Mouse (Mus musculus) embryonic facial prominence, embryonic 12.5 days (tissue): ENCODE measurements around the gene Mmp11. TPM values are rescaled to one million over a fixed set of nuclear protein-coding genes. Genes with fewer than 3 reads are reported as not detected.
A peak's percentile ranks its signal among the peaks of the same experiment; 100 is the strongest.

Experiments
- ATAC-seq: fragments of 200-750 bp; cut with Nextera tagmentation; 2 replicates; pipeline ENCODE4 v1.8.0; 2017; ENCODE audit not compliant: insufficient number of reproducible peaks, insufficient read depth, low FRiP score, low TSS enrichment
- H3K27ac ChIP-seq: fragments of 300-500 bp; sonication (generic); 2 replicates; pipeline ENCODE4 v1.5.1; 2016; ENCODE audit warnings: mild to moderate bottlenecking
- H3K27me3 ChIP-seq: fragments of 300-500 bp; sonication (generic); 2 replicates; pipeline ENCODE4 v1.6.1; 2016; ENCODE audit warnings: mild to moderate bottlenecking, moderate library complexity
- H3K36me3 ChIP-seq: fragments of 300-500 bp; sonication (generic); 2 replicates; pipeline ENCODE4 v1.6.1; 2016; ENCODE audit warnings: mild to moderate bottlenecking
- H3K4me1 ChIP-seq: fragments of 300-500 bp; sonication (generic); 2 replicates; pipeline ENCODE4 v1.6.1; 2016
- H3K4me2 ChIP-seq: fragments of 300-500 bp; sonication (generic); replicated peaks from 2 replicates; pipeline ENCODE4 v1.6.1; 2016; ENCODE audit warnings: mild to moderate bottlenecking, moderate library complexity
- H3K4me3 ChIP-seq: fragments of 300-500 bp; sonication (generic); 2 replicates; pipeline ENCODE4 v1.5.1; 2016; ENCODE audit warnings: mild to moderate bottlenecking
- H3K9ac ChIP-seq: fragments of 300-500 bp; sonication (generic); 2 replicates; pipeline ENCODE4 v1.6.1; 2016; ENCODE audit warnings: mild to moderate bottlenecking, moderate library complexity
- H3K9me3 ChIP-seq: fragments of 300-500 bp; sonication (generic); 2 replicates; pipeline ENCODE4 v1.6.1; 2016; ENCODE audit warnings: mild to moderate bottlenecking, moderate library complexity
- WGBS: fragments of 180-500 bp; shearing (Covaris S2); methylation state at CpG from one replicate; pipeline ENCODE4 v1.1.7; 2016; 5-methylcytosine and 5-hydroxymethylcytosine counted together
- polyA plus RNA-seq: library from polyadenylated mRNA; unstranded; fragments of >200 nt; fragmentation: Nextera tagmentation; extraction: Ambion mirVana; gene quantifications from 2 replicates; pipeline ENCODE4 v1.2.1, GENCODE M21; 2016

Gene Mmp11
- 110 and 112 TPM in 2 replicates for polyA plus RNA-seq

DNA sequence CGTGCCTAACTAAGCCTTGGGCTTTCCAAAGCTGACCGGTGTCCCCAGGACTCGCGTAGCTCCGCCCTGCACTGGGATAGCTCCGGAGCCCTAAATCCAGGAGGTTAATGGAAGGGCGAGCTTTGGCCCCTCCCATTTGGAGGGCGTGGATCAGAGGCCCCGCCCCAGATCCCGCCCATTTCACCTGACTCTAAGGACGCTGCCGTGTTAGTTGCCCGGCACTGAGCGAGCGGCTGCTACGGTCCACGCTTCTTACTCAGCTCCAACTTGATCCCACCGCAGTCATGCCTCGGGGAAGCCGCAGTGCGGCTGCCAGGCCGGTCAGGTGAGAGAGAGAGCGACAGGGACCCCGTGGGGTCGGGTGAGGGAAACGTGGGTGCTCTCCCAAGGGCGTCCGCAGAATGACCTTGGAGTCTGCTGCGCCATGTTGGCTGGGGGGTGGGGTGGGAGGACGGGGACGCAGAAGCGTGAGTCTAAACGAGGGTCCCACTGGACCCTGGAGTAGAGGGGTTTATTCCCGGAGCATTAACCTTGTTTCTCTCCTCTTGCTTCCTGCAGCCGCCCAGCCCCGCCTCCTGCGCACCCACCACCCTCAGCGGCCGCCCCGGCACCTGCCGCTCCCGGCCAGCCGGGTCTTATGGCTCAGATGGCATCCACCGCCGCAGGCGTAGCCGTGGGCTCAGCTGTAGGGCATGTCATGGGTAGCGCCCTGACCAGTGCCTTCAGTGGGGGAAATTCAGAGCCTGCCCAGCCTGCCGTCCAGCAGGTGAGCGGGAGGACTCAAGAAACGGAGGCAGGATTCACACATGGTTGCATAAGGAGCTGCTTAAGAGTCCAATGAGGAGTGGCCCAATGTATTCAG, at the start of gene Mmp11:
Gene Mmp11, minus strand, starts transcription at position 817 of the 862 bp plus-strand sequence.
- H3K36me3 ChIP-seq = no peaks in the 10 kb centered on the region
- WGBS = 2% methylated on average over 50 of the region's 51 CpGs
- peaks cover 27% of the 10 kb centered on the region for H3K4me1 ChIP-seq
- H3K9ac ChIP-seq = peak within 1 kb of the TSS; percentile 31
- ATAC-seq = no peak; the same call in 1 of the 2 replicates
- peak within 1 kb of the TSS; percentile 80 for H3K4me2 ChIP-seq
- H3K27me3 ChIP-seq = peaks cover 31% of the 10 kb centered on the region
- H3K9me3 ChIP-seq = no peaks in the 10 kb centered on the region
- no peak within 1 kb of the TSS for H3K27ac ChIP-seq
- H3K4me3 ChIP-seq = peak within 1 kb of the TSS; percentile 43

DNA sequence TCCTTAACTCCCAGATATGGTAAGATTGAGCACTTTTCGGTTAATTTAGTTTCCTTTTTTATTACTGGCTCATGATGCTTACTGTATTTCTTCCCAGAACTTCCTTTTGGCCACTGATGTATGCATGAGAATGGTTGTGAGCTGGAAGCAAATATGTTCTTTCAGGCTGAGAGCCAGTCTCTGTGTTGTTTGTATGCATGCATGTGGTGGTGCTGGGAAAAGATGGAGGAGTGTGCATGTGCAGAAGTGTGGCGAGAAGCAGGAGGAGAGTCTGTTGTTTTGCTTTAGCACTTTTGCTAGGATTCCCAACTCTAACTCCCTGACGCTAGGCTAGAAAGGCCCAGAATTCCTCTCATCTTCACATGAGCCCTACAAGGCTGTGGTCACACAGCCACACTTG, 43.1 kb upstream of the Mmp11 start:
- WGBS = 90% methylated on average over 3 of the region's 3 CpGs

DNA sequence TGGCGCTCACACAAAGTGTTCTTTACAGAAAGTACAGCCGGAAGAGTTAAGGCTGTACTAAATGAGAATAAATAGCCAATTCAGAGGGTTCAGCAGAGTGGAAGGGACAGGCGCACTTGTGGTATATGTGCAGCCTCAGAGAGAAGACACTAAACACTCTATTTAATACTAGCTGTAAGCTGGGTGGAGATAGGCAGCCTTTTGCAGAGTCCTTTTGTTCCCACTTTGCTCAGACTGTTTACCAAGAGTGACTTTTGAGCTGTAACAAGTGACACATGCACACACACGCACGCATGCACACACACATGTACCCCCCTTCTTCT, 42.5 kb upstream of the Mmp11 start:
- WGBS = 88% methylated on average over 5 of the region's 5 CpGs
- H3K9ac ChIP-seq = no peak overlapping the region
- no peak overlapping the region for H3K4me2 ChIP-seq
- H3K27ac ChIP-seq = no peak overlapping the region
- ATAC-seq = no peak
- no peak overlapping the region for H3K4me3 ChIP-seq
- H3K9me3 ChIP-seq = no peaks in the 10 kb centered on the region
- H3K27me3 ChIP-seq = no peaks in the 10 kb centered on the region
- no peaks in the 10 kb centered on the region for H3K36me3 ChIP-seq
- no peaks in the 10 kb centered on the region for H3K4me1 ChIP-seq

More for the DNA sequence above, 43.1 kb upstream of the Mmp11 start:
- Histone ChIP-seq H3K4me2 (no peak overlapping the region), H3K4me3 (no peak overlapping the region), H3K9ac (no peak overlapping the region), H3K4me1 (no peaks in the 10 kb centered on the region), H3K36me3 (no peaks in the 10 kb centered on the region), H3K27me3 (no peaks in the 10 kb centered on the region), H3K9me3 (no peaks in the 10 kb centered on the region), H3K27ac (no peak overlapping the region)
- ATAC-seq = no peak

DNA sequence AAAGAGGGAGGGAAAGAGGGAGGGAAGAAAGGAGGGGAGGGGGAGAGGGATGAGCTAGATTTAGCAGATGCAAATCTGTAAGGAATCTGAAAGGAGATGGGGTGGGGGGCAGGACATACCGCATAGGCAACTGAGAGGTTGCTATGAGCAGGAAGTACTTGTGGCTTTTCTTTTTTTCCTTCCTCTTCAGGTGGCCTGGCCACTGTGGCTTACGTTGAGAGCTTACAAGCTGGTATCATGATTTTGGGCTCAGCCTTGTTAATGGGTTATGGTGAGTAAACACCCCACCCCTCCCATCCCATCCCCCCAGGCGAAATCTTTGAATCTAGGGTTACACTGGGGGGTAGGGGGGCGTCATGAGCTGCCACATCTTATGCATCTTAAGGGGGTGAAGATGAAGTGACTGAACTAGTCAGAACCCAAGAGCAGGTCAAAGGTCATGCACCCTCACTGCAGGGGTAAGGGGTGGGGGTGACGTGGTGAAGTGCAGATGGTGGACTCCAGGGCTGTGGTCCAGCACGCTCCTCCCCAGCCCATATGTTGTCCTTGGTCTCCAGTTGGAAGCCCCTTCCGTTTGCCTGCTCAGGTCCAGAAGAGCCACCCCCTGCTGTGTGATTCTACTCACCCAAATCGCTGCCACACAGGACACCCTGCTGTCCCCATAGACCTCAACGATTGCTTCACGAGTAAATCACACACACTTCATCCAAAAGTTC, 42.0 kb upstream of the Mmp11 start:
- no peaks in the 10 kb centered on the region for H3K27me3 ChIP-seq
- no peaks in the 10 kb centered on the region for H3K4me1 ChIP-seq
- 51% methylated on average over 10 of the region's 10 CpGs for WGBS
- no peaks in the 10 kb centered on the region for H3K9me3 ChIP-seq
- H3K4me3 ChIP-seq = no peak overlapping the region
- H3K27ac ChIP-seq = no peak overlapping the region
- no peak overlapping the region for H3K9ac ChIP-seq
- no peaks in the 10 kb centered on the region for H3K36me3 ChIP-seq
- H3K4me2 ChIP-seq = no peak overlapping the region
- ATAC-seq = no peak

DNA sequence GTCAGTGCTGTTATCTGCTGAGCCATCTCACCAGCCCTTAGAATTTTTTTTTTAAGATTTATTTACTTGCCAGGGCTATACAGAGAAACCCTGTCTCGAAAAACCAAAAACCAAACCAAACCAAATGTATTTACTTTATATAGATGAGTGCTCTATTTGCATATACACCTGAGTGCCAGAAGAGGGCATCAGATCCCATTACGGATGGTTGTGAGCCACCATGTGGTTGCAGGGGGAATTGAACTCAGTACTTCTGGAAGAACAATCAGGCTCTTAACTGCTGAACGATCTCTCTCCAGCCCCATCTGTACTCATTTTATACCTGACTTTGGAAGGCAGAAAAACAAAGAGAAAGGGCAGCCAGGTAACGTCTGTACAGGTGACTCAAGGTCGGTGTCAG, 38.9 kb upstream of the Mmp11 start:
- no peaks in the 10 kb centered on the region for H3K27me3 ChIP-seq
- no peak overlapping the region for H3K4me3 ChIP-seq
- H3K4me2 ChIP-seq = no peak overlapping the region
- H3K9ac ChIP-seq = no peak overlapping the region
- 67% methylated on average over 5 of the region's 5 CpGs for WGBS
- H3K27ac ChIP-seq = no peak overlapping the region
- no peak for ATAC-seq
- no peaks in the 10 kb centered on the region for H3K9me3 ChIP-seq
- H3K4me1 ChIP-seq = no peaks in the 10 kb centered on the region
- H3K36me3 ChIP-seq = no peaks in the 10 kb centered on the region

DNA sequence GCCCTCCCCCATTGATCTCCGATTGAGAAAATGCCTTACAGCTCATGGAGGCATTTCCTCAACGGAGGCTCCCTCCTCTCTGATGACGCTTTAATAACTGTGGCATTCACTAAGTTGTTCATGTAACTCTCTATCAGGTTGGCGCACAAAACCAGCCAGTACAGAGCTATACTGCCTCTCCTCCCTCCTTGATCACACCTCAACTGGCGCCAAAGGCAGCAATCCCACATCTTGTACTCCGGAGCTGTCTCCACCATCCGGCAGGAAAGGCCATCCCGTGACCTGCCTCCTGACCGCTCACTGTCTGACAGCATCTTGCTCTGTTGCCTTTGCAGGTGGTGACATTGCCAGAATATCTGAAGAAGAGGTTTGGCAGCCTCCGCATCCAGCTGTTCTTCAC, 37.5 kb upstream of the Mmp11 start:
- no peaks in the 10 kb centered on the region for H3K27me3 ChIP-seq
- H3K36me3 ChIP-seq = no peaks in the 10 kb centered on the region
- no peaks in the 10 kb centered on the region for H3K4me1 ChIP-seq
- no peak overlapping the region for H3K9ac ChIP-seq
- no peak overlapping the region for H3K4me3 ChIP-seq
- ATAC-seq = no peak
- H3K27ac ChIP-seq = no peak overlapping the region
- 94% methylated on average over 10 of the region's 10 CpGs for WGBS
- H3K9me3 ChIP-seq = no peaks in the 10 kb centered on the region
- H3K4me2 ChIP-seq = no peak overlapping the region

DNA sequence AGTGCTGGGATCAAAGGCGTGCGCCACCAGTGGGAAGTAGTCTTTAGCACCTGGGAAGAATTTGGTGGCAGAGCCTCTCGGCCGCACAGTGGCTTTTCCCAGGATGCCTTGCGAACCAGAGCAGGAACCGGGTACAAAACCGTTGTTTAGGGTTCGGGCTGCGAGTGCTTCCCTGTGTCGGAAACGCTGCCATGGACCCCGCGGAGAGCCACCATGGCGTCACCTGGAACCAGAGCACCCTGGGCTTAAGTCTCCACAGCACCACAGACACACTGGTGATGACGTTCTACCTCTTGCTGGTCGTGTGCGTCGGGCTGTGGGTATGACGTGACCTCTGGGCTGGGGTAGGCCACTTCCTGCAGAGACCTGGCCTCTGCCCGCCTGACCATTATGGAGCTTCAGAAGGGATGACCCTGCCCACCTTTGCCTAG, 18.1 kb upstream of the Mmp11 start, which contains the start of gene Gm5134:
Gene Gm5134, plus strand, starts transcription at position 134 of the 431 bp plus-strand sequence.
- Histone ChIP-seq H3K9me3 (no peaks in the 10 kb centered on the region), H3K36me3 (no peaks in the 10 kb centered on the region), H3K27me3 (peaks cover 15% of the 10 kb centered on the region; the same call in 1 of the 2 replicates), H3K27ac (no peak within 1 kb of the TSS), H3K4me1 (peaks cover 15% of the 10 kb centered on the region), H3K4me3 (peak within 1 kb of the TSS; percentile 10; the same call in 1 of the 2 replicates), H3K9ac (no peak within 1 kb of the TSS), H3K4me2 (peak within 1 kb of the TSS; percentile 39)
- 30% methylated on average over 20 of the region's 20 CpGs for WGBS
- ATAC-seq = no peak

DNA sequence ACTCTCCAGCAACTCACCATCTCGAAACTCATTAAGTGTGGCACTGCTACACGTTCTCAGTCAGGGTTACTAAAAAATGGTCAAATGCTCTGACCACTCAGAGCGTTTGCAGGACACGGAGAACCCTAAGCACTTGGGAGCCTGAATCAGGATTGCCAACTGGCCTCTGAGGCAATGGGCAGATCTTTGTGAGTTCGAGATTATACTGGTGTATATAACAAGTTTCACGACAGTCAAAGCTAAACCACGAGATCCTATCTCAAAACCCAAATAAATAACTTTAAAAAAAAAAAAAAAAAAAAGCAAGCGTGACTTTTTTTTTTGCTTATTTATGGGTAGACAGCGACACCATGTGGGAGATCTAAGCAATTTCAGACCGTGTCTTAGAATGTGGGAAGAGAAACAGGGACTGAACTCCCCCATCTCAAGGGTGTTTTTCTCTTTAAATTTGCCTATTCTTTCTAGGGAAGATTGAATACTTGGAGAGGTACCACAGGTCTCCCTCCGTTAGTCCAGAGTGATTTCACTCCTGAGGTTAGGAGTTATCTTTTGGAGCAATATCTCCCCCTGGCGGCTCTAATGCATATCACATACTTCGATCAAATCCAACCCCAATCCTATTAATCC, 15.2 kb upstream of the Mmp11 start:
- Histone ChIP-seq H3K27me3 (peaks cover 15% of the 10 kb centered on the region; the same call in 1 of the 2 replicates), H3K36me3 (no peaks in the 10 kb centered on the region), H3K9ac (peak overlapping the region; percentile 43), H3K27ac (no peak overlapping the region), H3K4me1 (peaks cover 15% of the 10 kb centered on the region), H3K4me2 (peak overlapping the region; percentile 85), H3K4me3 (peak overlapping the region; percentile 40), H3K9me3 (no peaks in the 10 kb centered on the region)
- 4% methylated on average over 13 of the region's 13 CpGs for WGBS
- ATAC-seq = no peak

DNA sequence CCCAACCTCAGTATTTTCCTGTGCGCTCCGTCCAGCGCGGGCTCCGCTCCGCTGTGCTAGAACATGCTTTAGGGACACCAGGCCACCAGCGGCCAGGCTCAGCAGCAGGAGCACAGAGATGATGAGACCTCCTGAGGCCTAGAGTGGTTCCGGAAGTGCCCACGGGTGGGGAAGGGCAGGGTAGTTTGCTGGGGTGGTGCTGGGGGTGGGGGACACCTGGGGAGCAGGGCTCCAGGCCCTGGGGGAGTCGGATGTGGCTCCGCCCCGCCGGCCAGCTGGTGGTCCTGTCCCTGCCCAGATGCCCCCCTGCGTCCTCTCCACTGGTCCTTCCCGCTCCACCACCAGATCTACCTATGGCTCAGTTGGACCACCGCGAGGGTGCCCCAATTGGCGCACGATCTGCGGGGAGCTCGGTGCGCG, 14.5 kb upstream of the Mmp11 start:
- H3K27ac ChIP-seq = no peak overlapping the region
- peak overlapping the region; percentile 85 for H3K4me2 ChIP-seq
- ATAC-seq = peak; percentile 36; the same call in 1 of the 2 replicates
- peaks cover 15% of the 10 kb centered on the region; the same call in 1 of the 2 replicates for H3K27me3 ChIP-seq
- 2% methylated on average over 20 of the region's 23 CpGs for WGBS
- peak overlapping the region; percentile 43 for H3K9ac ChIP-seq
- peaks cover 15% of the 10 kb centered on the region for H3K4me1 ChIP-seq
- peak overlapping the region; percentile 40 for H3K4me3 ChIP-seq
- no peaks in the 10 kb centered on the region for H3K36me3 ChIP-seq
- no peaks in the 10 kb centered on the region for H3K9me3 ChIP-seq

DNA sequence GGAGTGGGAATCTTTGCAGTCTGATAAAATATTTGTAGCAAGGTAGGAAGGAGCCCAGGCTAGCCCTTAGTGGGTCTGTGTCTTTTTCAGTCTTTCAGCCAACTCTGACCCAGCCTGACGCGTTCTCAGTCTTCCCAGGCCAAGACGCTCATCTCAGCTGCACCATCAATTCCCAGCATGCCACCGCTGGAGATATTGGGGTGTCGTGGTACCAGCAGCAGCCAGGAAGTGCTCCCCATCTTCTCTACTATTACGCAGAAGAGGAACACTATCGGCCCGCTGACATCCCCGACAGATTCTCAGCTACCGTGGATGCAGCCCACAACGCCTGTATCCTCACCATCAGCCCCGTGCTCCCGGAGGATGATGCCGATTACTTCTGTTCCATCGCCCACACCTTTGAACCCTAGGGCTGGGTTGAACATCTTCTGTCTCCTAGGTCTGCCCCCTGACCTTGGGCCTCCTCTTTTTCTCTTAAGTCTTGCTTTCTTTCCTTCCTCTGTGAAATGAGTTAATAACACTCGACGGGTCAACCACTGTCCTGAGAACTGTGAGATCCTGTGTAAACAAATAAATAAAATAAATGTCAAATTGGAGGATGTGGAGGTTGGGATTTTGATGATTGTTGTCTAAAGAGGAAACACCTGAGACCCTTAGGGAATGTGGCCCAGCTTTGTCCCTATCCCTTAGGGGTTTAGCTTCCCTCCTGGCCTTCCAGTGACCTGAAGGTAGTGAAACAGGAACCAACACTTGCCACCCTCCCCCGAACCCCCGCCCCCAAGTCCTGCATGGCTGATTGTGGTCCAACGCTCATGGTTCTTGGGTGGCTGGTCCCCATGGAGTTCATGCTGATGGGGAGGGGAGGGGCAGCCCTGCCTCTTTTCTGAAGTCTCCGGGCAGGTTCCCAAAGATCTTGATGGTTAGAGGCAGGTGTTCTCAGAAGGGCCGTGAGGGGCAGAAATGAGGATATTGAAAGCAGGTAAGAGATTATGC, 13.1 kb upstream of the Mmp11 start:
- Histone ChIP-seq H3K27me3 (peaks cover 15% of the 10 kb centered on the region; the same call in 1 of the 2 replicates), H3K9ac (no peak overlapping the region)

More for the DNA sequence above, 13.1 kb upstream of the Mmp11 start:
- no peak overlapping the region for H3K4me2 ChIP-seq
- no peak overlapping the region for H3K4me3 ChIP-seq
- no peaks in the 10 kb centered on the region for H3K9me3 ChIP-seq
- H3K4me1 ChIP-seq = peaks cover 15% of the 10 kb centered on the region
- H3K27ac ChIP-seq = no peak overlapping the region
- no peaks in the 10 kb centered on the region for H3K36me3 ChIP-seq
- ATAC-seq = no peak
- 78% methylated on average over 22 of the region's 22 CpGs for WGBS
